Mouse (Mus musculus) embryonic facial prominence, embryonic 11.5 days (tissue): ENCODE measurements at regions not wholly inside any gene's neighbourhood (a gene's known extent, or its start where the extent isn't known, plus 50 kb on each side); places are given as distances from the start of the nearest gene placed in this dataset.
"Not testable (repeated sequence)": the region's sequence is repeated elsewhere in the genome, so short reads cannot be mapped to it uniquely, and the experiment has no call there.

Experiments used
- ATAC-seq: fragments of 200-750 bp; cut with Nextera tagmentation; replicated peaks from 2 replicates; pipeline ENCODE4 v1.8.0; 2017; ENCODE audit warnings: low read depth; ENCODE audit not compliant: insufficient number of reproducible peaks, low FRiP score, low TSS enrichment
- DNase-seq: peaks from one replicate; pipeline ENCODE4 v3.0.0-alpha.2; 2015; ENCODE audit warnings: low spot score
- H3K27ac ChIP-seq: fragments of 300-500 bp; sonication (generic); replicated peaks from 2 replicates; pipeline ENCODE4 v1.5.1; 2014; ENCODE audit warnings: mild to moderate bottlenecking, low read depth, low read length, control low read depth
- H3K27me3 ChIP-seq: fragments of 300-500 bp; sonication (generic); 2 replicates; pipeline ENCODE4 v1.6.1; 2014; ENCODE audit warnings: mild to moderate bottlenecking, low read length, moderate library complexity, mixed read lengths; ENCODE audit not compliant: control insufficient read depth, insufficient read depth
- H3K36me3 ChIP-seq: fragments of 300-500 bp; sonication (generic); replicated peaks from 2 replicates; pipeline ENCODE4 v1.6.1; 2014; ENCODE audit warnings: low read depth, mild to moderate bottlenecking, low read length, moderate library complexity, mixed read lengths; ENCODE audit not compliant: control insufficient read depth, insufficient read depth
- H3K4me1 ChIP-seq: fragments of 300-500 bp; sonication (generic); 2 replicates; pipeline ENCODE4 v1.6.1; 2014; ENCODE audit warnings: low read length, mixed read lengths; ENCODE audit not compliant: control insufficient read depth, insufficient read depth
- H3K4me2 ChIP-seq: fragments of 300-500 bp; sonication (generic); 2 replicates; pipeline ENCODE4 v1.6.1; 2014; ENCODE audit warnings: low read depth, mild to moderate bottlenecking, control low read depth, low read length, moderate library complexity
- H3K4me3 ChIP-seq: fragments of 300-500 bp; sonication (generic); 2 replicates; pipeline ENCODE4 v1.5.1; 2014; ENCODE audit warnings: low read depth, low read length, control low read depth
- H3K9ac ChIP-seq: fragments of 300-500 bp; sonication (generic); replicated peaks from 2 replicates; pipeline ENCODE4 v1.6.1; 2014; ENCODE audit warnings: mild to moderate bottlenecking, control low read depth, low read length
- H3K9me3 ChIP-seq: fragments of 300-500 bp; sonication (generic); replicated peaks from 2 replicates; pipeline ENCODE4 v1.6.1; 2016; ENCODE audit warnings: mild to moderate bottlenecking, low read length, inconsistent platforms, mixed read lengths; ENCODE audit not compliant: control insufficient read depth
- WGBS: fragments of 180-500 bp; shearing (Covaris S2); extraction: QIAGEN DNeasy Blood & Tissue Kit; methylation state at CpG from one replicate; pipeline ENCODE4 v1.1.7; 2014; 5-methylcytosine and 5-hydroxymethylcytosine counted together

DNA sequence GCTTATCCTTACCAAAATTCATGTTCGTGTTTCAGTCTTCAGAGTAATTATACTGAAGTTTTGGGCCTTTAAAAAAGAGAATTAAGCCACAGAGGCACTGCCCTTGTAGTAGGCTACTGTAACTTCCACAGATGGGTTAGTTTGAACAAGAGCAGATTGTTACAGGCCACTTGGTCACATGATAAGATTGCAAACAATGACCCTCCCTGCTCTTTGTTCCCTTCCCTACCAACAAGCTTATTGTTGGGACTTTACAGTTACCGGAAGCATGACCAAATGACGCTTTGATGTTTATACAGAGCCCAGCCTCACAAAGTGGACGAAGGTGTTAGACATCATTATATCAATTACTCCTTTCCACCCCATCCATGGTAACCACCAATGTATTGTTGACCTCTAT is 63.9 kb upstream of the Galnt18 start:
- DNase-seq (no peak), ATAC-seq (no peak)
- H3K36me3 ChIP-seq = no peaks in the 10 kb centered on the region
- H3K4me3 ChIP-seq = no peak overlapping the region
- H3K4me1 ChIP-seq = no peaks in the 10 kb centered on the region
- no peak overlapping the region for H3K9ac ChIP-seq
- H3K4me2 ChIP-seq = no peak overlapping the region
- H3K27ac ChIP-seq = no peak overlapping the region
- no peaks in the 10 kb centered on the region for H3K9me3 ChIP-seq
- H3K27me3 ChIP-seq = no peaks in the 10 kb centered on the region
- 78% methylated on average over 4 of the region's 4 CpGs for WGBS

DNA sequence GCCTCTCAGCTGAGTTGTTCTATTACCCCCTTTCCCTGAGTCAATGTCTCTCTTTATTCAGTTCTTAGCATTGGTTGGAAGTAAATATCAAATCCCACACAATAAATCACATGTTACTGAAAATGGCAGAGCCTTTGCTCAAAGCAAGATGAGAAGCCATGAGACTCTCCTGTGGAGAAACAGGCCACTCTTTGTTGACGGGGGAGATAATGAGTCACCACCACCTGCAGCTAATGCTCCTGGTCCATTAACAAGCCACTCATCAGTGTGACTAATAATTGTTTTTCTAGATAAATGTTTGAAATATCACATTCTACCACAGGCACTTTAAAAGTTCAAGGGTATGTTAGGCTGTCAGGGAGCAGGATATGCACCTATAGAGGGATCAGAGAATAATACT is 61.0 kb upstream of the Galnt18 start:
- 81% methylated on average over 1 of the region's 1 CpGs for WGBS
- H3K9ac ChIP-seq = no peak overlapping the region
- H3K27me3 ChIP-seq = no peaks in the 10 kb centered on the region
- ATAC-seq (no peak), DNase-seq (no peak)
- no peaks in the 10 kb centered on the region for H3K4me1 ChIP-seq
- H3K27ac ChIP-seq = no peak overlapping the region
- no peak overlapping the region for H3K4me2 ChIP-seq
- H3K36me3 ChIP-seq = no peaks in the 10 kb centered on the region
- no peaks in the 10 kb centered on the region for H3K9me3 ChIP-seq
- H3K4me3 ChIP-seq = no peak overlapping the region

DNA sequence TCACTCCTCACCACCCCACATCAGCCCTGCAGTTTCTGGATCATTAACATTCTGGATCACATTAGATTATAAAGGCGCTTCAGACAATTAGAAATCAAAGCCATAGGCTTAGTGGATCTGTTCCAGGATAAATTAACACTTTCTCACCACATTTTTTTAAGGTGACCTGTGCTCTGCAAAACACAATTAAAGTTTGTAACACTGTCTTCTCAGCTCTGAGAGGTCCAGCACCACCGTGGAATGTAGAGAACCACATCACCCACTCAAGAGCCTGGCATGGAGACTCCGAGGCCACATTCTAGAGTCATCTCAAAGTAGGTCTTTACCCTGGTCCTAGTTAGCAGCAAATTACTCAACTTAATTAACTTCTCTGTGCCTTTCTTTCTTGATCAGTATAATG is 58.4 kb upstream of the Galnt18 start:
- Histone ChIP-seq H3K9me3 (no peaks in the 10 kb centered on the region), H3K9ac (no peak overlapping the region), H3K27me3 (no peaks in the 10 kb centered on the region), H3K36me3 (no peaks in the 10 kb centered on the region), H3K4me3 (no peak overlapping the region), H3K4me1 (no peaks in the 10 kb centered on the region), H3K4me2 (no peak overlapping the region), H3K27ac (no peak overlapping the region)
- ATAC-seq (no peak), DNase-seq (no peak)
- 88% methylated on average over 3 of the region's 3 CpGs for WGBS

DNA sequence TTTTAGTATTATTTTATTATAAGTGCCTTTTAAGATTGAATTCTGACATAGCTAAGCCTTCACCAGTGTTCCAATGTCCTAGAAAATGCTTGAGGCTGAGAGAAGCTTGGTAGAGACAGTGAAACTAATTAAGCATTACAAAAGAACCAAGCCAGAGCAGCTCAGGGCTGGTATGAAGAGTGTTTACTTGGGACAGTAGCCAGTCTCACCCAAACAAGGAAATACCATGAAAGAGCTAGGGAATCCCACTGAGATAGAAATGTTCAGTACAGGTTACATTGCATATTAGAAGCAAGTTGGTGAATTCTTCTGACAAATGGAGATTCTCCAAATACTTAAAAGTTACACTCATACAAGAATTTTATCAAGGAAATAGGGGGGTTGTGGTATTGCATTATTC is 54.6 kb upstream of the Galnt18 start:
- H3K9ac ChIP-seq, H3K36me3 ChIP-seq, H3K9me3 ChIP-seq, DNase-seq, H3K4me2 ChIP-seq, H3K4me3 ChIP-seq, H3K27ac ChIP-seq, ATAC-seq, H3K4me1 ChIP-seq, H3K27me3 ChIP-seq: not testable (repeated sequence)

DNA sequence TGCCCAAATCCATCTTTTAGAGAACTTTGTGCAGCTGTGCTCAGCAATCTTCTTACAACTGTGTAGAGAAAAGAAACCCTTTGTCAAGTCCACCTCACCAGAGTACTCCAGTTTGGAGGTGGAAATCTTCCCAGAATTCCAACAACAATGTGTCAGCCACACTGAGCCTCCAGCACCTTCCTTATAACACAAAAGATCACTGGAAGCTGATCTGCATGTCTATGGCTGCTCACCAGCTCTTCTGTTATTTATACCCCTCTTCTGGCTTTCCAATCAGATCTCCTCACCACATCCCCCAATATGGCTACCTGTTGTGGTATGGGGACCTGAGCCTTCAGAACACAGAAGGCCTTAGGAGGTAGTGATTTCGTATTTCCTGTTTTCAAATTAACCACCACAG is 50.2 kb upstream of the Galnt18 start:
- Histone ChIP-seq H3K36me3 (no peaks in the 10 kb centered on the region), H3K4me3 (no peak overlapping the region), H3K27ac (no peak overlapping the region), H3K9me3 (no peaks in the 10 kb centered on the region), H3K27me3 (no peaks in the 10 kb centered on the region), H3K4me1 (no peaks in the 10 kb centered on the region), H3K4me2 (no peak overlapping the region), H3K9ac (no peak overlapping the region)
- DNase-seq = no peak
- ATAC-seq = no peak
- 76% methylated on average over 1 of the region's 1 CpGs for WGBS
